Mouse (Mus musculus) urinary bladder, postnatal 25 days (tissue): Measurements from ENCODE around the gene Sh3rf1.

ENCODE experiments used
- DNase-seq: peaks from one replicate; pipeline ENCODE4 v3.0.0; 2022; ENCODE audit warnings: low spot score

Gene Sh3rf1

GRCm38 (mm10) chr8:61286795-61287385 lies 63.2 kb downstream of the Sh3rf1 start:
- no peak for DNase-seq

- DNase-seq: no peak
Measured at GRCm38 (mm10) chr8:61288006-61288566, 64.4 kb downstream of the Sh3rf1 start.

- no peak for DNase-seq
Measured at GRCm38 (mm10) chr8:61288676-61289075, 65.0 kb downstream of the Sh3rf1 start.

GRCm38 (mm10) chr8:61295040-61295439 lies 71.4 kb downstream of the Sh3rf1 start:
- no peak for DNase-seq

- DNase-seq: no peak
Measured at GRCm38 (mm10) chr8:61295441-61295840, 71.8 kb downstream of the Sh3rf1 start.

GRCm38 (mm10) chr8:61298828-61299227 lies 75.2 kb downstream of the Sh3rf1 start:
- DNase-seq: no peak

GRCm38 (mm10) chr8:61301298-61302028 lies 77.8 kb downstream of the Sh3rf1 start:
- DNase-seq: no peak

- no peak for DNase-seq
Measured at GRCm38 (mm10) chr8:61302029-61302368, 78.3 kb downstream of the Sh3rf1 start.

- DNase-seq: no peak
Measured at GRCm38 (mm10) chr8:61305451-61306070, 81.9 kb downstream of the Sh3rf1 start.

- DNase-seq: no peak
Measured at GRCm38 (mm10) chr8:61306501-61307112, 82.9 kb downstream of the Sh3rf1 start.

- DNase-seq: no peak
Measured at GRCm38 (mm10) chr8:61308896-61309295, 85.2 kb downstream of the Sh3rf1 start.

- no peak for DNase-seq
Measured at GRCm38 (mm10) chr8:61309530-61310402, 86.1 kb downstream of the Sh3rf1 start.

- no peak for DNase-seq
Measured at GRCm38 (mm10) chr8:61310403-61310871, 86.8 kb downstream of the Sh3rf1 start.

GRCm38 (mm10) chr8:61313016-61313415 lies 89.3 kb downstream of the Sh3rf1 start:
- no peak for DNase-seq

GRCm38 (mm10) chr8:61316012-61316767 lies 92.5 kb downstream of the Sh3rf1 start:
- DNase-seq: no peak

GRCm38 (mm10) chr8:61316813-61317534 lies 93.3 kb downstream of the Sh3rf1 start:
- no peak for DNase-seq

- no peak for DNase-seq
Measured at GRCm38 (mm10) chr8:61317535-61318136, 94.0 kb downstream of the Sh3rf1 start.

GRCm38 (mm10) chr8:61321216-61321615 lies 97.5 kb downstream of the Sh3rf1 start:
- no peak for DNase-seq

- DNase-seq: no peak
Measured at GRCm38 (mm10) chr8:61321780-61322179, 98.1 kb downstream of the Sh3rf1 start.

GRCm38 (mm10) chr8:61322462-61322861 lies 98.8 kb downstream of the Sh3rf1 start:
- no peak for DNase-seq
